Mouse (Mus musculus) liver, embryonic 14.5 days (tissue): ENCODE data around the gene Slc4a2.

ENCODE experiments used
- CTCF ChIP-seq: IDR thresholded peaks from 2 replicates; pipeline ENCODE4 v1.5.1; 2016; ENCODE audit warnings: antibody characterized with exemption, low read depth, control low read depth
- EP300 ChIP-seq: IDR thresholded peaks from 2 replicates; pipeline ENCODE4 v1.6.1; 2016; ENCODE audit warnings: antibody characterized with exemption, low read depth

DNA sequence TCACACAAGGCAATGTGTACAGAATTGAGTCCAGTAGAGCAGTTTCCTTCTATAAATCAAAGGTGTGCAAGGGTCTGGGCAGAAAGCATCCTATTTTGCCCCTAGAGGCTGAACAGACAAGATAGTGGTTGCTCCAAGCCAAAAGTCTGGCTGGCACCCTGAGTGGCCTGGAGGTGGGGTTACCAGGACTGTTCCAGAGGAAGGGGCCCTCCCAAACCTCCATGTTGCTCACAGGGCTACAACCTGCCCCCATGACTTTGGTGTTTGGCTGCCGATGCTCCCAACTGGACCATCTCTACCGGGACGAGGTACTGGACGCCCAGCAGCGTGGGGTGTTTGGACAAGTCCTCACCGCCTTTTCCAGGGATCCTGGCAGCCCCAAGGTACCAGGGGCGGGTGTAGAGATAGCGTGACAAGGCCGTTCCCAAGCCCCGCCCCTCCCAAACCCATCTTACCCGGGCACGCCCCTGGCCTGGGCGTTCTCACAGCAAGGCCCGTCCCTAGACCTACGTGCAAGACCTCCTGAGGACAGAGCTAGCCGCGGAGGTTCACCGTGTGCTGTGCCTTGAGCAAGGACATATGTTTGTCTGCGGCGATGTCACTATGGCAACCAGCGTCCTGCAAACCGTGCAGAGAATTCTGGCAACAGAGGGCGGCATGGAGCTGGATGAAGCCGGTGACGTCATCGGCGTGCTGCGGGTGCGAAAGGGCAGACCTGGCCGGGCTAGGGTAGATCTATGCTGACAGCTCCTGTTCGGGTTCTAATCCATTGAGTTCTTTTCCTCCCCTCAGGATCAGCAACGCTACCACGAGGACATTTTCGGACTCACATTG is 40.4 kb upstream of the Slc4a2 start:
- TF ChIP-seq CTCF, result peak; percentile 74
- 0 out of 2 replicates have a peak, but pooled peaks have one; percentile 23 for TF ChIP-seq EP300
